Mouse (Mus musculus) lung, postnatal 0 days (tissue): ENCODE data around the gene Arrb2.

ENCODE experiments used
- CTCF ChIP-seq: IDR thresholded peaks from 2 replicates; pipeline ENCODE4 v1.5.1; 2016; ENCODE audit warnings: antibody characterized with exemption, mild to moderate bottlenecking
- EP300 ChIP-seq: IDR thresholded peaks from 2 replicates; pipeline ENCODE4 v1.6.1; 2016; ENCODE audit warnings: antibody characterized with exemption, mild to moderate bottlenecking, control low read depth

DNA sequence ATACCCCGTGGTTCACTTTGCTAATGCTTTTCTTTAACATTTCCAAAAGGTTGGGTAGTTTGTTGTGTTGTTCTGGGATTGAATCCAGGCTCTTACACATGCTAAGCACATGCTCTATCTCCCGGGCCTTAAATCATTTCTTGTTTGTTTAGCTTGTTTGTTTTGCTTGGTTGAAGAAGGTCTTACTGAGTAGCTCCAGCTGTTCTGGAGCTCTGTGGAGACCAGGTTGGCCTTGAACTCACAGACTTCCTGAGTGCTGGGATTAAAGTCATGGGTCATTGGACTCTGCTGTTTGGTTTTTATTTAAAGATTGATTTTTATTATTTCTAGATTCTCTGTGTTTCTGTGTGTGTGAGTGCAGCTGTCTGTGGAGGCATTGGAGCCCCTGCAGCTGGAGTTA, 53.1 kb downstream of the Arrb2 start:
- TF ChIP-seq CTCF: no peak
- no peak for TF ChIP-seq EP300
